ENCODE assay signal across 12 mouse cellular contexts in the genomic region with DNA sequence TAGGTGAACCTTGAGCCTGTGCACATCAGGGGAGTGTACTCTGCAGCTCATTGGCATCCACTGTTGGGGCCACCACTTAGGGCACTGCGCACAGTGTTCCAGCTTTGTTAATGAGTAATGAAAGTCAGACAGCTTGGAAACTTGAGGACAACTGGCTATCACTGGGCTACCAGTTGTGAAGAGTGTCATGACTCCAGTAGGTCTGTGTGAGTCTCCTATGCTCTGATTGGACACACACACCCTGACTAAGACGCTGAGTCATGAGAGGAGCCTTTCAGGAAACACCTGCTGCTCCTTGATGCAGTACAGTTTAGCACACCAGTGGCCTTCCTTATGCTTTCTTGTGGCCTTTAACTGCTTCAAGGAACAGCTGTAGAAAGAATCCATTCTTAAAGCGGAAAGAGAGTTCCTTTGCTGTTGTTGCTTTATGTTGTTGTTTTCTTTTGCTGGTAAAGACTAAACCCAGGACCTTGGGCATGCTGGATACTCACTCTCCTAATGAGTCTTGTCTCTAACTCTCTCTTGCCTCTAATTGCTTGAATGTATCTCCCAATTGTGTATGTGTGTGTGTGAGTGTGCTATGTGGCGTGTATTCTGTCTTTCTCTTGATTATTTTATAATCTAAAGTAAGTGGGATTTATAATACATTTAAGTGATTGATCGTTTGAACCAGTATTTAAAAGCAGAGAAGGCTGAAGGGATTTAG. TPM values are rescaled to one million over a fixed set of nuclear protein-coding genes. Genes with fewer than 3 reads are reported as not detected.
DNase-seq lines count a peak whose midpoint lies in the region; ATAC-seq and TF ChIP-seq lines count a peak whose summit lies in the region.
"Had no signal": no experiment of that assay in that cellular context is flagged by ENCODE, and none has a peak within 500 bp of the region (broad histone marks: within the 10 kb centered on the region; RNA-seq: fewer than 3 reads in every experiment).

No protein-coding gene starts in this region.

- no peaks in the 10 kb centered on the region for H3K27me3 ChIP-seq in heart, embryonic 11.5 days (ENCODE audit: control insufficient read depth, insufficient read depth, low read length)
- H3K27me3 ChIP-seq in heart, adult 2 months (ENCODE audit: control insufficient read depth, insufficient read depth, low read length) = no peaks in the 10 kb centered on the region
- no peaks in the 10 kb centered on the region for H3K27me3 ChIP-seq in intestine, embryonic 14.5 days (replicated peaks; ENCODE audit: control insufficient read depth, insufficient read depth, low read length)
- no peaks in the 10 kb centered on the region for H3K27me3 ChIP-seq in liver, embryonic 14.5 days (ENCODE audit: control insufficient read depth, insufficient read depth, low read length)
- no peaks in the 10 kb centered on the region for H3K27me3 ChIP-seq in midbrain, embryonic 16.5 days (ENCODE audit: control insufficient read depth, insufficient read depth, low read depth, low read length)
- H3K27me3 ChIP-seq: heart, embryonic 15.5 days; limb, embryonic 15.5 days had no signal

- DNase-seq in heart, adult 2 months = no peak
- DNase-seq in intestine, embryonic 14.5 days (ENCODE audit: low spot score) = no peak
- peak; percentile 87 to 89 (median 88) for DNase-seq in liver, embryonic 14.5 days (ENCODE audit: low read depth in 3 of 3, low spot score in 3 of 3)
- DNase-seq in thymus, postnatal 14 days = peak; percentile 74
- no peak for DNase-seq in urinary bladder, adult 2 months (ENCODE audit: low spot score)
- no peak for DNase-seq in adrenal gland, adult (ENCODE audit: inconsistent age in 2 of 2, low spot score in 1 of 2)
- DNase-seq: cerebellum, adult 8-10 months; retina, postnatal 1 day had no signal

- H3K4me3 ChIP-seq in heart, embryonic 11.5 days (ENCODE audit: low read depth, low read length) = no peak overlapping the region
- no peak overlapping the region for H3K4me3 ChIP-seq in heart, adult 2 months
- H3K4me3 ChIP-seq in intestine, embryonic 14.5 days (ENCODE audit: low read depth, low read length) = no peak overlapping the region
- H3K4me3 ChIP-seq in liver, embryonic 14.5 days (ENCODE audit: insufficient read depth in 1 of 2, low read depth in 2 of 2, low read length in 2 of 2) = peak overlapping the region in 1 of 2 experiments; percentile 28; a peak in 2 of 4 replicates
- H3K4me3 ChIP-seq in midbrain, embryonic 16.5 days (ENCODE audit: low read depth, low read length) = no peak overlapping the region
- H3K4me3 ChIP-seq: heart, embryonic 15.5 days; limb, embryonic 15.5 days had no signal

- no peak overlapping the region for H3K27ac ChIP-seq in heart, embryonic 11.5 days (ENCODE audit: low read depth, low read length)
- H3K27ac ChIP-seq in heart, adult 2 months = no peak overlapping the region
- no peak overlapping the region for H3K27ac ChIP-seq in intestine, embryonic 14.5 days (ENCODE audit: low read depth)
- peak overlapping the region; percentile 91 for H3K27ac ChIP-seq in liver, embryonic 14.5 days
- no peak overlapping the region for H3K27ac ChIP-seq in midbrain, embryonic 16.5 days (ENCODE audit: low read length)
- H3K27ac ChIP-seq: heart, embryonic 15.5 days; limb, embryonic 15.5 days had no signal

- no peak overlapping the region for H3K9ac ChIP-seq in heart, embryonic 11.5 days (ENCODE audit: low read depth, low read length)
- H3K9ac ChIP-seq in heart, adult 2 months (ENCODE audit: low read depth, low read length) = no peak overlapping the region
- no peak overlapping the region for H3K9ac ChIP-seq in intestine, embryonic 14.5 days (ENCODE audit: low read length)
- peak overlapping the region; percentile 53 for H3K9ac ChIP-seq in liver, embryonic 14.5 days (replicated peaks)
- H3K9ac ChIP-seq in midbrain, embryonic 16.5 days (ENCODE audit: low read depth, low read length) = no peak overlapping the region
- H3K9ac ChIP-seq: heart, embryonic 15.5 days; limb, embryonic 15.5 days had no signal

- no peaks in the 10 kb centered on the region for H3K4me1 ChIP-seq in heart, embryonic 11.5 days (ENCODE audit: control insufficient read depth, insufficient read depth, low read length)
- H3K4me1 ChIP-seq in heart, adult 2 months (ENCODE audit: control insufficient read depth, insufficient read depth, low read length) = no peaks in the 10 kb centered on the region; the same call in 1 of the 2 replicates
- H3K4me1 ChIP-seq in intestine, embryonic 14.5 days (replicated peaks; ENCODE audit: control insufficient read depth, insufficient read depth, low read length) = no peaks in the 10 kb centered on the region
- H3K4me1 ChIP-seq in liver, embryonic 14.5 days (replicated peaks; ENCODE audit: control insufficient read depth in 2 of 2, insufficient read depth in 2 of 2, low read length in 1 of 2) = peaks cover 14 to 18% of the 10 kb centered on the region in 2 experiments
- H3K4me1 ChIP-seq in midbrain, embryonic 16.5 days (ENCODE audit: control insufficient read depth, insufficient read depth, low read length) = no peaks in the 10 kb centered on the region
- H3K4me1 ChIP-seq: heart, embryonic 15.5 days; limb, embryonic 15.5 days had no signal

- no peak for TF ChIP-seq EP300 in heart, adult 2 months (IDR thresholded peaks at IDR 0.05; ENCODE audit: insufficient read depth, low read depth, low read length)
- peak; percentile 83 for TF ChIP-seq EP300 in liver, embryonic 14.5 days (IDR thresholded peaks at IDR 0.05; ENCODE audit: low read depth)

- H3K4me2 ChIP-seq in heart, embryonic 11.5 days = no peak overlapping the region
- H3K4me2 ChIP-seq in intestine, embryonic 14.5 days (ENCODE audit: low read length) = no peak overlapping the region
- H3K4me2 ChIP-seq in liver, embryonic 14.5 days (ENCODE audit: low read depth) = peak overlapping the region; percentile 62
- no peak overlapping the region for H3K4me2 ChIP-seq in midbrain, embryonic 16.5 days (ENCODE audit: low read length)
- H3K4me2 ChIP-seq: heart, embryonic 15.5 days; limb, embryonic 15.5 days had no signal

- no peaks in the 10 kb centered on the region for H3K36me3 ChIP-seq in heart, embryonic 11.5 days (ENCODE audit: control insufficient read depth, insufficient read depth, low read length)
- no peaks in the 10 kb centered on the region for H3K36me3 ChIP-seq in heart, adult 2 months (ENCODE audit: control insufficient read depth, insufficient read depth, low read length)
- no peaks in the 10 kb centered on the region for H3K36me3 ChIP-seq in intestine, embryonic 14.5 days (ENCODE audit: control insufficient read depth, insufficient read depth, low read length)
- 0 out of 2 replicates have a peak, but pooled peaks cover 3% of the 10 kb centered on the region for H3K36me3 ChIP-seq in liver, embryonic 14.5 days (replicated peaks; ENCODE audit: control insufficient read depth, insufficient read depth, low read depth)
- 0 out of 2 replicates have a peak, but pooled peaks cover 2% of the 10 kb centered on the region for H3K36me3 ChIP-seq in midbrain, embryonic 16.5 days (ENCODE audit: control insufficient read depth, insufficient read depth, low read length)
- H3K36me3 ChIP-seq: heart, embryonic 15.5 days; limb, embryonic 15.5 days had no signal

- TF ChIP-seq POLR2A in heart, adult 2 months (IDR thresholded peaks at IDR 0.05; ENCODE audit: insufficient read depth, low read depth, low read length) = no peak

- TF ChIP-seq CTCF in heart, adult 2 months (IDR thresholded peaks at IDR 0.05) = no peak
- peak; percentile 18; the same call in 1 of the 2 replicates for TF ChIP-seq CTCF in liver, embryonic 14.5 days (IDR thresholded peaks at IDR 0.05; ENCODE audit: low read depth)

- intact Hi-C loops in heart, adult 2 months (cut with DNase I) = no loop called here

- 62% methylated on average over 5 of the region's 5 CpGs for WGBS in heart, embryonic 11.5 days (ENCODE audit: insufficient replicate concordance)
- 65% methylated on average over 5 of the region's 5 CpGs for whole genome bisulfite sequencing in heart, adult 2 months
- WGBS in intestine, embryonic 14.5 days = 73% methylated on average over 5 of the region's 5 CpGs
- WGBS in liver, embryonic 14.5 days (ENCODE audit: insufficient replicate concordance) = 26% methylated on average over 5 of the region's 5 CpGs
- WGBS in midbrain, embryonic 16.5 days = 85% methylated on average over 5 of the region's 5 CpGs

- ATAC-seq in heart, embryonic 11.5 days (replicated peaks; ENCODE audit: insufficient number of reproducible peaks, low FRiP score, low TSS enrichment) = peak; percentile 63
- ATAC-seq in intestine, embryonic 14.5 days (replicated peaks; ENCODE audit: low FRiP score, low TSS enrichment, low read depth) = peak; percentile 98
- ATAC-seq in liver, embryonic 14.5 days (ENCODE audit: insufficient read depth) = peak; percentile 100
- ATAC-seq in midbrain, embryonic 16.5 days = no peak

- H3K9me3 ChIP-seq in heart, embryonic 11.5 days (replicated peaks; ENCODE audit: control insufficient read depth, low read length) = no peaks in the 10 kb centered on the region
- H3K9me3 ChIP-seq in intestine, embryonic 14.5 days (ENCODE audit: control insufficient read depth, low read length) = no peaks in the 10 kb centered on the region
- H3K9me3 ChIP-seq in liver, embryonic 14.5 days (ENCODE audit: control insufficient read depth, low read length) = no peaks in the 10 kb centered on the region
- H3K9me3 ChIP-seq in midbrain, embryonic 16.5 days (replicated peaks; ENCODE audit: control insufficient read depth, low read length, poor library complexity, severe bottlenecking) = no peaks in the 10 kb centered on the region
- H3K9me3 ChIP-seq: heart, embryonic 15.5 days; limb, embryonic 15.5 days had no signal

- H3K79me2 ChIP-seq in heart, adult 2 months (replicated peaks; ENCODE audit: control insufficient read depth, insufficient read depth, low read length) = no peaks in the 10 kb centered on the region

RNA-seq across cellular contexts. Expression of a gene that starts 23.0 kb away (rescaled TPM):
- 4.5 and 6.3 TPM in 2 replicates for polyA plus RNA-seq in heart, embryonic 11.5 days (2014; fragmentation: Nextera tagmentation; extraction: Ambion mirVana)
- 1 to 10 TPM; 3.2 to 4.0 TPM for total RNA-seq in heart, adult 2 months (2021)
- polyA plus RNA-seq in heart, adult 2 months (2012; rRNA removed) = 1.8 and 2.9 TPM in 2 replicates
- 4.8 and 5.4 TPM in 2 replicates for polyA plus RNA-seq in intestine, embryonic 14.5 days (2014; fragmentation: Nextera tagmentation; extraction: Ambion mirVana)
- 2.3 and 3.2 TPM in 2 replicates for polyA plus RNA-seq in liver, embryonic 14.5 days (2012; rRNA removed)
- 4.4 and 6.3 TPM in 2 replicates for polyA plus RNA-seq in liver, embryonic 14.5 days (2014; fragmentation: Nextera tagmentation; extraction: Ambion mirVana)
- polyA plus RNA-seq in urinary bladder, adult 2 months (2012; rRNA removed) = 3.8 and 3.9 TPM in 2 replicates
- polyA plus RNA-seq in midbrain, embryonic 16.5 days (2015; fragmentation: Nextera tagmentation; extraction: Ambion mirVana) = 8.2 TPM in 2 replicates

RNA-seq across cellular contexts. Expression of a gene that starts 50.8 kb away (rescaled TPM):
- 25.2 and 31.9 TPM in 2 replicates for polyA plus RNA-seq in heart, embryonic 11.5 days (2014; fragmentation: Nextera tagmentation; extraction: Ambion mirVana)
- 10 to 100 TPM; 38.4 to 43.9 TPM for total RNA-seq in heart, adult 2 months (2021)
- 27.8 and 46.2 TPM in 2 replicates for polyA plus RNA-seq in heart, adult 2 months (2012; rRNA removed)
- polyA plus RNA-seq in intestine, embryonic 14.5 days (2014; fragmentation: Nextera tagmentation; extraction: Ambion mirVana) = 26.6 and 30.8 TPM in 2 replicates
- polyA plus RNA-seq in liver, embryonic 14.5 days (2012; rRNA removed) = 82.4 and 96.1 TPM in 2 replicates
- polyA plus RNA-seq in liver, embryonic 14.5 days (2014; fragmentation: Nextera tagmentation; extraction: Ambion mirVana) = 80.1 and 89.8 TPM in 2 replicates
- polyA plus RNA-seq in urinary bladder, adult 2 months (2012; rRNA removed) = 54.5 and 56.6 TPM in 2 replicates
- 66.9 and 67.8 TPM in 2 replicates for polyA plus RNA-seq in midbrain, embryonic 16.5 days (2015; fragmentation: Nextera tagmentation; extraction: Ambion mirVana)

Comparison
In these comparisons a context has a peak if more than half of its experiments do, and no peak if none do; other contexts are left out.
1. DNase-seq: peak in liver, embryonic 14.5 days (3 of 3) and thymus, postnatal 14 days (single experiment); none in heart, adult 2 months (0 of 2), intestine, embryonic 14.5 days (single experiment), urinary bladder, adult 2 months (single experiment) and adrenal gland, adult (0 of 2).